Mouse (Mus musculus): ENCODE results near the gene Thbs4. TPM values are rescaled to one million over a fixed set of nuclear protein-coding genes. Genes with fewer than 3 reads are reported as not detected.

Gene Thbs4
- polyA plus RNA-seq, 1 experiment: not detected

GRCm38 (mm10) chr13:92807849-92808248 is 13.2 kb upstream of the Thbs4 start:
- TF ChIP-seq FOSL1 (IDR thresholded peaks at IDR 0.05; ENCODE audit: insufficient read depth, low read length, poor library complexity, severe bottlenecking): no peak
- TF ChIP-seq USF1 (IDR thresholded peaks at IDR 0.05; ENCODE audit: low read depth): no peak
- H3ac ChIP-seq (ENCODE audit: control insufficient read depth, insufficient read length, low read depth): no peak overlapping the region
- no peaks in the 10 kb centered on the region for H3K79me3 ChIP-seq (ENCODE audit: low read depth)
- no peaks in the 10 kb centered on the region for H3K27me3 ChIP-seq (ENCODE audit: control insufficient read depth, insufficient read depth, insufficient read length)
- H3K79me2 ChIP-seq (ENCODE audit: control insufficient read depth, insufficient read depth): no peaks in the 10 kb centered on the region
- no peak overlapping the region for H3K4me3 ChIP-seq (ENCODE audit: insufficient read depth, poor library complexity, severe bottlenecking)
- no peaks in the 10 kb centered on the region for H3K36me3 ChIP-seq (ENCODE audit: control insufficient read depth, insufficient read depth)

GRCm38 (mm10) chr13:92806785-92807184 is 12.2 kb upstream of the Thbs4 start:
- no peaks in the 10 kb centered on the region for H3K36me3 ChIP-seq (ENCODE audit: control insufficient read depth, insufficient read depth)
- H3K4me3 ChIP-seq (ENCODE audit: insufficient read depth, poor library complexity, severe bottlenecking): no peak overlapping the region
- H3K79me3 ChIP-seq (ENCODE audit: low read depth): no peaks in the 10 kb centered on the region
- TF ChIP-seq MYOG (IDR thresholded peaks at IDR 0.05; ENCODE audit: control insufficient read depth, extremely low read depth, insufficient read length): no peak
- no peak for TF ChIP-seq FOSL1 (IDR thresholded peaks at IDR 0.05; ENCODE audit: insufficient read depth, low read length, poor library complexity, severe bottlenecking)
- no peak for TF ChIP-seq MYOD1 (IDR thresholded peaks at IDR 0.05; ENCODE audit: control insufficient read depth, insufficient read length, low read depth)
- TF ChIP-seq USF1 (IDR thresholded peaks at IDR 0.05; ENCODE audit: low read depth): no peak
- TF ChIP-seq CEBPB (IDR thresholded peaks at IDR 0.05; ENCODE audit: low read depth): no peak
- TF ChIP-seq CTCF (IDR thresholded peaks at IDR 0.05; ENCODE audit: control insufficient read depth, insufficient read depth, insufficient read length): no peak
- TF ChIP-seq MAX (IDR thresholded peaks at IDR 0.05): no peak
- no peaks in the 10 kb centered on the region for H3K27me3 ChIP-seq (ENCODE audit: control insufficient read depth, insufficient read depth, insufficient read length)
- H3ac ChIP-seq (ENCODE audit: control insufficient read depth, insufficient read length, low read depth): no peak overlapping the region
- no peaks in the 10 kb centered on the region for H3K79me2 ChIP-seq (ENCODE audit: control insufficient read depth, insufficient read depth)

GRCm38 (mm10) chr13:92799306-92799925 is 4.8 kb upstream of the Thbs4 start:
- H3K27me3 ChIP-seq (ENCODE audit: control insufficient read depth, insufficient read depth, insufficient read length): no peaks in the 10 kb centered on the region
- H3K4me3 ChIP-seq (ENCODE audit: insufficient read depth, poor library complexity, severe bottlenecking): no peak overlapping the region
- H3K36me3 ChIP-seq (ENCODE audit: control insufficient read depth, insufficient read depth): no peaks in the 10 kb centered on the region
- no peak overlapping the region for H3ac ChIP-seq (ENCODE audit: control insufficient read depth, insufficient read length, low read depth)
- TF ChIP-seq USF1 (IDR thresholded peaks at IDR 0.05; ENCODE audit: low read depth) (no peak), MAX (IDR thresholded peaks at IDR 0.05) (no peak), MYOG (IDR thresholded peaks at IDR 0.05; ENCODE audit: control insufficient read depth, extremely low read depth, insufficient read length) (no peak), CTCF (IDR thresholded peaks at IDR 0.05; ENCODE audit: control insufficient read depth, insufficient read depth, insufficient read length) (no peak)
- H3K79me2 ChIP-seq (ENCODE audit: control insufficient read depth, insufficient read depth): no peaks in the 10 kb centered on the region
- no peaks in the 10 kb centered on the region for H3K79me3 ChIP-seq (ENCODE audit: low read depth)

GRCm38 (mm10) chr13:92798830-92799229 is 4.2 kb upstream of the Thbs4 start:
- no peak overlapping the region for H3K4me3 ChIP-seq (ENCODE audit: insufficient read depth, poor library complexity, severe bottlenecking)
- no peaks in the 10 kb centered on the region for H3K79me2 ChIP-seq (ENCODE audit: control insufficient read depth, insufficient read depth)
- no peaks in the 10 kb centered on the region for H3K79me3 ChIP-seq (ENCODE audit: low read depth)
- no peaks in the 10 kb centered on the region for H3K36me3 ChIP-seq (ENCODE audit: control insufficient read depth, insufficient read depth)
- no peak overlapping the region for H3ac ChIP-seq (ENCODE audit: control insufficient read depth, insufficient read length, low read depth)
- no peak for TF ChIP-seq MAX (IDR thresholded peaks at IDR 0.05)
- TF ChIP-seq MYOD1 (IDR thresholded peaks at IDR 0.05; ENCODE audit: control insufficient read depth, insufficient read length, low read depth): peak; percentile 55
- TF ChIP-seq CTCF (IDR thresholded peaks at IDR 0.05; ENCODE audit: control insufficient read depth, insufficient read depth, insufficient read length): no peak
- no peak for TF ChIP-seq FOSL1 (IDR thresholded peaks at IDR 0.05; ENCODE audit: insufficient read depth, low read length, poor library complexity, severe bottlenecking)
- H3K27me3 ChIP-seq (ENCODE audit: control insufficient read depth, insufficient read depth, insufficient read length): no peaks in the 10 kb centered on the region

GRCm38 (mm10) chr13:92793636-92794035 is 982 bp downstream of the Thbs4 start:
- Histone ChIP-seq H3K79me2 (ENCODE audit: control insufficient read depth, insufficient read depth) (no peaks in the 10 kb centered on the region), H3K4me3 (ENCODE audit: insufficient read depth, poor library complexity, severe bottlenecking) (no peak overlapping the region), H3ac (ENCODE audit: control insufficient read depth, insufficient read length, low read depth) (no peak overlapping the region), H3K27me3 (ENCODE audit: control insufficient read depth, insufficient read depth, insufficient read length) (no peaks in the 10 kb centered on the region), H3K36me3 (ENCODE audit: control insufficient read depth, insufficient read depth) (no peaks in the 10 kb centered on the region), H3K79me3 (ENCODE audit: low read depth) (no peaks in the 10 kb centered on the region)
- TF ChIP-seq CTCF (IDR thresholded peaks at IDR 0.05; ENCODE audit: control insufficient read depth, insufficient read depth, insufficient read length) (no peak), FOSL1 (IDR thresholded peaks at IDR 0.05; ENCODE audit: insufficient read depth, low read length, poor library complexity, severe bottlenecking) (no peak), MYOG (IDR thresholded peaks at IDR 0.05; ENCODE audit: control insufficient read depth, extremely low read depth, insufficient read length) (no peak), USF1 (IDR thresholded peaks at IDR 0.05; ENCODE audit: low read depth) (no peak), MAX (IDR thresholded peaks at IDR 0.05) (no peak), MYOD1 (IDR thresholded peaks at IDR 0.05; ENCODE audit: control insufficient read depth, insufficient read length, low read depth) (no peak), CEBPB (IDR thresholded peaks at IDR 0.05; ENCODE audit: low read depth) (no peak)

- Histone ChIP-seq H3K36me3 (ENCODE audit: control insufficient read depth, insufficient read depth) (no peaks in the 10 kb centered on the region), H3K79me2 (ENCODE audit: control insufficient read depth, insufficient read depth) (no peaks in the 10 kb centered on the region), H3ac (ENCODE audit: control insufficient read depth, insufficient read length, low read depth) (no peak overlapping the region), H3K27me3 (ENCODE audit: control insufficient read depth, insufficient read depth, insufficient read length) (no peaks in the 10 kb centered on the region), H3K79me3 (ENCODE audit: low read depth) (no peaks in the 10 kb centered on the region), H3K4me3 (ENCODE audit: insufficient read depth, poor library complexity, severe bottlenecking) (no peak overlapping the region)
- TF ChIP-seq MAX (IDR thresholded peaks at IDR 0.05) (no peak), FOSL1 (IDR thresholded peaks at IDR 0.05; ENCODE audit: insufficient read depth, low read length, poor library complexity, severe bottlenecking) (no peak), CEBPB (IDR thresholded peaks at IDR 0.05; ENCODE audit: low read depth) (no peak), MYOD1 (IDR thresholded peaks at IDR 0.05; ENCODE audit: control insufficient read depth, insufficient read length, low read depth) (no peak), CTCF (IDR thresholded peaks at IDR 0.05; ENCODE audit: control insufficient read depth, insufficient read depth, insufficient read length) (no peak), USF1 (IDR thresholded peaks at IDR 0.05; ENCODE audit: low read depth) (no peak), MYOG (IDR thresholded peaks at IDR 0.05; ENCODE audit: control insufficient read depth, extremely low read depth, insufficient read length) (no peak)
Observed at GRCm38 (mm10) chr13:92791474-92791873, 3.1 kb downstream of the Thbs4 start.

Measured in C2C12 (cell line).